Mouse (Mus musculus) small intestine, adult 2 months (tissue): ENCODE measurements at regions not wholly inside any gene's neighbourhood (a gene's known extent, or its start where the extent isn't known, plus 50 kb on each side); places are given as distances from the start of the nearest gene placed in this dataset.

Experiments
- H3K27ac ChIP-seq: fragments of 200-500 bp; 2 replicates; pipeline ENCODE4 v1.5.1; 2012; ENCODE audit warnings: low read depth, low read length, control low read depth, inconsistent platforms; ENCODE audit not compliant: insufficient read depth
- H3K27me3 ChIP-seq: fragments of 200-500 bp; 2 replicates; pipeline ENCODE4 v1.6.1; 2012; ENCODE audit warnings: mild to moderate bottlenecking, moderate library complexity, low read length, inconsistent platforms; ENCODE audit not compliant: control insufficient read depth, insufficient read depth
- H3K36me3 ChIP-seq: fragments of 200-500 bp; 2 replicates; pipeline ENCODE4 v1.6.1; 2012; ENCODE audit warnings: mild to moderate bottlenecking, low read length, control low read depth, inconsistent platforms; ENCODE audit not compliant: control insufficient read depth, insufficient read depth
- H3K4me1 ChIP-seq: fragments of 200-500 bp; 2 replicates; pipeline ENCODE4 v1.6.1; 2012; ENCODE audit warnings: low read length, inconsistent platforms, mixed read lengths; ENCODE audit not compliant: control insufficient read depth, insufficient read depth, insufficient read length
- H3K4me3 ChIP-seq: fragments of 200-500 bp; 2 replicates; pipeline ENCODE4 v1.5.1; 2012; ENCODE audit warnings: low read depth, mild to moderate bottlenecking, control low read depth, inconsistent platforms, low read length, moderate library complexity
- CTCF ChIP-seq: fragments of 200-500 bp; IDR thresholded peaks from 2 replicates; pipeline ENCODE4 v1.5.1; 2012; ENCODE audit warnings: low read depth, mild to moderate bottlenecking, control low read depth, inconsistent platforms, low read length, moderate library complexity, mixed read lengths; ENCODE audit not compliant: insufficient replicate concordance, insufficient read length; ENCODE audit errors: extremely low read depth
- POLR2A ChIP-seq: fragments of 200-500 bp; IDR thresholded peaks from 2 replicates; pipeline ENCODE4 v1.6.1; 2012; ENCODE audit warnings: low read depth, mild to moderate bottlenecking, control low read depth, inconsistent platforms, low read length, moderate library complexity
- WGBS: fragments of 180-500 bp; shearing (Covaris S2); methylation state at CpG from one replicate; pipeline ENCODE4 v1.1.7; 2018; 5-methylcytosine and 5-hydroxymethylcytosine counted together

GRCm38 (mm10) chr11:8212714-8213113 lies 451.6 kb downstream of the Tns3 start:
- Histone ChIP-seq H3K36me3 (no peaks in the 10 kb centered on the region), H3K4me1 (no peaks in the 10 kb centered on the region), H3K4me3 (no peak overlapping the region), H3K27ac (no peak overlapping the region), H3K27me3 (no peaks in the 10 kb centered on the region)
- 80% methylated on average over 4 of the region's 4 CpGs for WGBS
- TF ChIP-seq POLR2A: no peak
- no peak for TF ChIP-seq CTCF

- no peak overlapping the region for H3K4me3 ChIP-seq
- H3K27ac ChIP-seq: no peak overlapping the region
- H3K27me3 ChIP-seq: no peaks in the 10 kb centered on the region
- WGBS: 83% methylated on average over 2 of the region's 2 CpGs
- no peak for TF ChIP-seq POLR2A
- TF ChIP-seq CTCF: no peak
- H3K4me1 ChIP-seq: no peaks in the 10 kb centered on the region
- no peaks in the 10 kb centered on the region for H3K36me3 ChIP-seq
Measured at GRCm38 (mm10) chr11:8209041-8209440, 455.3 kb downstream of the Tns3 start.

- H3K4me1 ChIP-seq: no peaks in the 10 kb centered on the region
- no peak overlapping the region for H3K4me3 ChIP-seq
- H3K27me3 ChIP-seq: no peaks in the 10 kb centered on the region
- H3K27ac ChIP-seq: no peak overlapping the region
- 67% methylated on average over 8 of the region's 8 CpGs for WGBS
- TF ChIP-seq POLR2A (no peak), CTCF (no peak)
- H3K36me3 ChIP-seq: no peaks in the 10 kb centered on the region
Measured at GRCm38 (mm10) chr11:8199293-8199692, 465.0 kb downstream of the Tns3 start.
